Mouse (Mus musculus) embryonic facial prominence, embryonic 15.5 days (tissue): ENCODE data around the gene Notch3. TPM values are rescaled to one million over a fixed set of nuclear protein-coding genes. Genes with fewer than 3 reads are reported as not detected.

Experiments
- ATAC-seq: fragments of 200-750 bp; cut with Nextera tagmentation; 2 replicates; pipeline ENCODE4 v1.8.0; 2017; ENCODE audit warnings: low read depth, moderate TSS enrichment; ENCODE audit not compliant: insufficient number of reproducible peaks, low FRiP score, low TSS enrichment
- H3K27ac ChIP-seq: fragments of 300-500 bp; sonication (generic); replicated peaks from 2 replicates; pipeline ENCODE4 v1.5.1; 2015; ENCODE audit warnings: mild to moderate bottlenecking, inconsistent platforms
- H3K27me3 ChIP-seq: fragments of 300-500 bp; sonication (generic); 2 replicates; pipeline ENCODE4 v1.6.1; 2015; ENCODE audit warnings: inconsistent platforms
- H3K36me3 ChIP-seq: fragments of 300-500 bp; sonication (generic); 2 replicates; pipeline ENCODE4 v1.6.1; 2015; ENCODE audit warnings: mild to moderate bottlenecking, inconsistent platforms
- H3K4me1 ChIP-seq: fragments of 300-500 bp; sonication (generic); 2 replicates; pipeline ENCODE4 v1.6.1; 2015; ENCODE audit warnings: inconsistent platforms
- H3K4me2 ChIP-seq: fragments of 300-500 bp; sonication (generic); replicated peaks from 2 replicates; pipeline ENCODE4 v1.6.1; 2015; ENCODE audit warnings: mild to moderate bottlenecking, inconsistent platforms
- H3K4me3 ChIP-seq: fragments of 300-500 bp; sonication (generic); replicated peaks from 2 replicates; pipeline ENCODE4 v1.5.1; 2015; ENCODE audit warnings: mild to moderate bottlenecking, inconsistent platforms
- H3K9ac ChIP-seq: fragments of 300-500 bp; sonication (generic); 2 replicates; pipeline ENCODE4 v1.6.1; 2015; ENCODE audit warnings: inconsistent platforms
- H3K9me3 ChIP-seq: fragments of 300-500 bp; sonication (generic); replicated peaks from 2 replicates; pipeline ENCODE4 v1.6.1; 2016; ENCODE audit warnings: inconsistent platforms
- WGBS: fragments of 180-500 bp; shearing (Covaris S2); methylation state at CpG from one replicate; pipeline ENCODE4 v1.1.7; 2015; 5-methylcytosine and 5-hydroxymethylcytosine counted together
- polyA plus RNA-seq: library from polyadenylated mRNA; unstranded; fragments of >200 nt; fragmentation: Nextera tagmentation; extraction: Ambion mirVana; gene quantifications from 2 replicates; pipeline ENCODE4 v1.2.1, GENCODE M21; 2015

Notch3 gene
- polyA plus RNA-seq, 1 experiment from 2014 or later: 18.3 TPM

- peak; percentile 34; the same call in 1 of the 2 replicates for ATAC-seq
- peaks cover 48% of the 10 kb centered on the region for H3K4me1 ChIP-seq
Observed at GRCm38 (mm10) chr17:32165266-32165802, 1.3 kb downstream of the Notch3 start.

GRCm38 (mm10) chr17:32164780-32165179 is 1.9 kb downstream of the Notch3 start:
- Histone ChIP-seq H3K4me1 (peaks cover 48% of the 10 kb centered on the region), H3K9me3 (no peaks in the 10 kb centered on the region), H3K36me3 (0 out of 2 replicates have a peak, but pooled peaks cover 5% of the 10 kb centered on the region), H3K4me2 (peak overlapping the region; percentile 87), H3K27ac (peak overlapping the region; percentile 90), H3K27me3 (no peaks in the 10 kb centered on the region), H3K9ac (no peak overlapping the region), H3K4me3 (peak overlapping the region; percentile 75)
- no peak for ATAC-seq

More at GRCm38 (mm10) chr17:32165266-32165802, 1.3 kb downstream of the Notch3 start:
- H3K4me3 ChIP-seq: peak overlapping the region; percentile 75
- peak overlapping the region; percentile 65 for H3K9ac ChIP-seq
- H3K9me3 ChIP-seq: no peaks in the 10 kb centered on the region
- WGBS: 4% methylated on average over 9 of the region's 9 CpGs
- H3K27me3 ChIP-seq: no peaks in the 10 kb centered on the region
- H3K36me3 ChIP-seq: 0 out of 2 replicates have a peak, but pooled peaks cover 5% of the 10 kb centered on the region
- H3K4me2 ChIP-seq: peak overlapping the region; percentile 87
- peak overlapping the region; percentile 90 for H3K27ac ChIP-seq

GRCm38 (mm10) chr17:32163910-32164650 is 2.6 kb downstream of the Notch3 start:
- H3K4me3 ChIP-seq: no peak overlapping the region
- no peak overlapping the region for H3K9ac ChIP-seq
- no peaks in the 10 kb centered on the region for H3K9me3 ChIP-seq
- H3K36me3 ChIP-seq: 0 out of 2 replicates have a peak, but pooled peaks cover 5% of the 10 kb centered on the region
- H3K4me1 ChIP-seq: peaks cover 48% of the 10 kb centered on the region
- 51% methylated on average over 6 of the region's 6 CpGs for WGBS
- peak overlapping the region; percentile 63 for H3K27ac ChIP-seq
- no peaks in the 10 kb centered on the region for H3K27me3 ChIP-seq
- no peak for ATAC-seq
- H3K4me2 ChIP-seq: peak overlapping the region; percentile 6; the same call in 1 of the 2 replicates

- H3K9ac ChIP-seq: peak overlapping the region; percentile 18
- H3K4me1 ChIP-seq: peaks cover 47% of the 10 kb centered on the region
- H3K27ac ChIP-seq: peak overlapping the region; percentile 74
- peak overlapping the region; percentile 48 for H3K4me3 ChIP-seq
- H3K9me3 ChIP-seq: no peaks in the 10 kb centered on the region
- 4% methylated on average over 58 of the region's 58 CpGs for WGBS
- peak; percentile 49 for ATAC-seq
- peak overlapping the region; percentile 87 for H3K4me2 ChIP-seq
- no peaks in the 10 kb centered on the region for H3K27me3 ChIP-seq
- H3K36me3 ChIP-seq: peaks cover 17% of the 10 kb centered on the region
Observed at GRCm38 (mm10) chr17:32162112-32162850, 4.4 kb downstream of the Notch3 start.

- WGBS: 64% methylated on average over 4 of the region's 4 CpGs
- Histone ChIP-seq H3K36me3 (peaks cover 26% of the 10 kb centered on the region), H3K27ac (0 out of 2 replicates have a peak overlapping the region, but pooled peaks have one; percentile 28), H3K27me3 (no peaks in the 10 kb centered on the region), H3K4me3 (no peak overlapping the region), H3K4me1 (peaks cover 41% of the 10 kb centered on the region), H3K9ac (no peak overlapping the region), H3K4me2 (no peak overlapping the region), H3K9me3 (no peaks in the 10 kb centered on the region)
- ATAC-seq: no peak
Observed at GRCm38 (mm10) chr17:32160882-32161281, 5.8 kb downstream of the Notch3 start.

GRCm38 (mm10) chr17:32158841-32159240 is 7.8 kb downstream of the Notch3 start:
- no peaks in the 10 kb centered on the region for H3K27me3 ChIP-seq
- no peak for ATAC-seq
- no peak overlapping the region for H3K9ac ChIP-seq
- no peak overlapping the region for H3K4me2 ChIP-seq
- H3K4me3 ChIP-seq: no peak overlapping the region
- WGBS: 87% methylated on average over 13 of the region's 13 CpGs
- no peak overlapping the region for H3K27ac ChIP-seq
- no peaks in the 10 kb centered on the region for H3K9me3 ChIP-seq
- H3K36me3 ChIP-seq: peaks cover 43% of the 10 kb centered on the region
- peaks cover 22% of the 10 kb centered on the region for H3K4me1 ChIP-seq

GRCm38 (mm10) chr17:32146718-32147117 is 19.9 kb downstream of the Notch3 start:
- Histone ChIP-seq H3K4me2 (no peak overlapping the region), H3K9ac (no peak overlapping the region), H3K27ac (no peak overlapping the region), H3K36me3 (peaks cover 79% of the 10 kb centered on the region), H3K4me3 (no peak overlapping the region), H3K9me3 (no peaks in the 10 kb centered on the region), H3K4me1 (peaks cover 6% of the 10 kb centered on the region; the same call in 1 of the 2 replicates), H3K27me3 (no peaks in the 10 kb centered on the region)
- no peak for ATAC-seq
- 86% methylated on average over 8 of the region's 8 CpGs for WGBS

GRCm38 (mm10) chr17:32142907-32143854 is 23.5 kb downstream of the Notch3 start:
- H3K4me3 ChIP-seq: peak overlapping the region; percentile 25

GRCm38 (mm10) chr17:32142234-32142633 is 24.4 kb downstream of the Notch3 start:
- Histone ChIP-seq H3K9ac (no peak overlapping the region), H3K4me2 (no peak overlapping the region), H3K27ac (no peak overlapping the region), H3K4me1 (peaks cover 6% of the 10 kb centered on the region; the same call in 1 of the 2 replicates), H3K4me3 (no peak overlapping the region), H3K9me3 (no peaks in the 10 kb centered on the region), H3K36me3 (peaks cover 83% of the 10 kb centered on the region), H3K27me3 (no peaks in the 10 kb centered on the region)
- no peak for ATAC-seq
- 93% methylated on average over 1 of the region's 1 CpGs for WGBS

More at GRCm38 (mm10) chr17:32142907-32143854, 23.5 kb downstream of the Notch3 start:
- 28% methylated on average over 39 of the region's 39 CpGs for WGBS
- Histone ChIP-seq H3K27me3 (no peaks in the 10 kb centered on the region), H3K4me1 (peaks cover 6% of the 10 kb centered on the region; the same call in 1 of the 2 replicates), H3K36me3 (peaks cover 83% of the 10 kb centered on the region), H3K9me3 (no peaks in the 10 kb centered on the region), H3K27ac (no peak overlapping the region), H3K9ac (0 out of 2 replicates have a peak overlapping the region, but pooled peaks have one; percentile 2), H3K4me2 (peak overlapping the region; percentile 48)
- peak; percentile 49; the same call in 1 of the 2 replicates for ATAC-seq

- Histone ChIP-seq H3K4me1 (no peaks in the 10 kb centered on the region), H3K9me3 (no peaks in the 10 kb centered on the region), H3K4me3 (no peak overlapping the region), H3K4me2 (no peak overlapping the region), H3K36me3 (peaks cover 80% of the 10 kb centered on the region), H3K27ac (no peak overlapping the region), H3K27me3 (no peaks in the 10 kb centered on the region), H3K9ac (no peak overlapping the region)
- 87% methylated on average over 16 of the region's 16 CpGs for WGBS
- no peak for ATAC-seq
Observed at GRCm38 (mm10) chr17:32133375-32133774, 33.3 kb downstream of the Notch3 start.
